Mouse (Mus musculus) CH12.LX (cell line): ENCODE measurements at regions not wholly inside any gene's neighbourhood (a gene's known extent, or its start where the extent isn't known, plus 50 kb on each side); places are given as distances from the start of the nearest gene placed in this dataset.

Experiments used
- CTCF ChIP-seq, 2 experiments: IDR thresholded peaks in 1 of 2; conservative IDR thresholded peaks in 1 of 2; 2 replicates each; pipeline ENCODE4 v1.5.1; 2011 to 2012; ENCODE audit warnings: low read depth in 2 of 2, low read length in 2 of 2, improper control_type of control experiment in 1 of 2, inconsistent platforms in 1 of 2, mild to moderate bottlenecking in 1 of 2, moderate library complexity in 1 of 2
- EP300 ChIP-seq: IDR thresholded peaks from 2 replicates; pipeline ENCODE4 v1.6.1; 2011; ENCODE audit warnings: low read length, improper control_type of control experiment
- KAT2A ChIP-seq: IDR thresholded peaks from 2 replicates; pipeline ENCODE4 v1.6.1; 2012; ENCODE audit warnings: low read length, improper control_type of control experiment, inconsistent platforms; ENCODE audit not compliant: insufficient replicate concordance
- NRF1 ChIP-seq: IDR thresholded peaks from 2 replicates; pipeline ENCODE4 v1.6.1; 2014; ENCODE audit warnings: low read depth, mild to moderate bottlenecking, inconsistent platforms, low read length, improper control_type of control experiment, moderate library complexity
- POLR2A ChIP-seq: IDR thresholded peaks from 2 replicates; pipeline ENCODE4 v1.6.1; 2011; ENCODE audit warnings: low read depth, mild to moderate bottlenecking, improper control_type of control experiment, low read length
- RCOR1 ChIP-seq: conservative IDR thresholded peaks from 2 replicates; pipeline ENCODE4 v1.6.1; 2012; ENCODE audit warnings: low read depth, mild to moderate bottlenecking, inconsistent platforms, low read length, improper control_type of control experiment
- SIN3A ChIP-seq: IDR thresholded peaks from 2 replicates; pipeline ENCODE4 v1.6.1; 2012; ENCODE audit warnings: low read length, improper control_type of control experiment, inconsistent platforms
- SMC3 ChIP-seq: IDR thresholded peaks from 2 replicates; pipeline ENCODE4 v1.6.1; 2011; ENCODE audit warnings: low read depth, low read length, improper control_type of control experiment
- USF1 ChIP-seq: IDR thresholded peaks from 2 replicates; pipeline ENCODE4 v1.6.1; 2014; ENCODE audit warnings: low read depth, mild to moderate bottlenecking, inconsistent platforms, low read length, improper control_type of control experiment
- ZNF384 ChIP-seq: IDR thresholded peaks from 2 replicates; pipeline ENCODE4 v1.6.1; 2012; ENCODE audit warnings: low read depth, low read length, improper control_type of control experiment, inconsistent platforms

- TF ChIP-seq POLR2A (no peak), CTCF (conservative IDR thresholded peaks at IDR 0.05 in 1 of 2, IDR thresholded peaks at IDR 0.05 in 1 of 2; ENCODE audit: low read depth in 2 of 2, low read length in 2 of 2) (no peak), NRF1 (no peak), SMC3 (no peak), EP300 (no peak), ZNF384 (no peak), RCOR1 (no peak), USF1 (no peak), SIN3A (no peak), KAT2A (no peak)
Measured at GRCm38 (mm10) chr3:157714023-157714422, 147.3 kb downstream of the Ptger3 start.
